Mouse (Mus musculus): ENCODE results near the gene Dennd2c. TPM values are rescaled to one million over a fixed set of nuclear protein-coding genes. Genes with fewer than 3 reads are reported as not detected.

Gene Dennd2c
- total and polyA plus RNA-seq, 3 experiments = 0.35 to 14.1 (median 7.2) TPM

- no peaks in the 10 kb centered on the region for H3K9me3 ChIP-seq (replicated peaks)
- ATAC-seq (ENCODE audit: extremely low read depth, insufficient number of reproducible peaks, low FRiP score, poor library complexity, severe bottlenecking) (no peak), DNase-seq (ENCODE audit: low spot score) (no peak)
- no peaks in the 10 kb centered on the region for H3K36me3 ChIP-seq (replicated peaks)
- no peak overlapping the region for H3K4me3 ChIP-seq (ENCODE audit: low read depth, low read length)
- peaks cover 18% of the 10 kb centered on the region for H3K4me1 ChIP-seq (ENCODE audit: insufficient read depth, low read depth, low read length)
- H3K27me3 ChIP-seq (ENCODE audit: insufficient read depth, low read length) = peaks cover 13% of the 10 kb centered on the region
- TF ChIP-seq GATA1 (IDR thresholded peaks at IDR 0.05; ENCODE audit: borderline replicate concordance, low read length) (no peak), GATA2 (IDR thresholded peaks at IDR 0.05; ENCODE audit: borderline replicate concordance, low read depth, low read length) (no peak), TAL1 (conservative IDR thresholded peaks at IDR 0.05; ENCODE audit: low read depth, low read length) (no peak), CTCF (IDR thresholded peaks at IDR 0.05; ENCODE audit: low read depth, low read length) (no peak), POLR2AphosphoS5 (IDR thresholded peaks at IDR 0.05; ENCODE audit: insufficient replicate concordance, low read depth, low read length) (no peak)
These were observed 1.2 kb upstream of the Dennd2c start for GRCm38 (mm10) chr3:103101194-103101593.

GRCm38 (mm10) chr3:103101909-103102308, 495 bp upstream of the Dennd2c start:
- Histone ChIP-seq H3K4me3 (ENCODE audit: low read depth, low read length) (peak overlapping the region; percentile 86), H3K27me3 (ENCODE audit: insufficient read depth, low read length) (peaks cover 13% of the 10 kb centered on the region), H3K9me3 (replicated peaks) (no peaks in the 10 kb centered on the region), H3K4me1 (ENCODE audit: insufficient read depth, low read depth, low read length) (peaks cover 18% of the 10 kb centered on the region), H3K36me3 (replicated peaks) (no peaks in the 10 kb centered on the region)
- ATAC-seq (ENCODE audit: extremely low read depth, insufficient number of reproducible peaks, low FRiP score, poor library complexity, severe bottlenecking) (no peak), DNase-seq (ENCODE audit: low spot score) (peak; percentile 15)
- TF ChIP-seq GATA1 (IDR thresholded peaks at IDR 0.05; ENCODE audit: borderline replicate concordance, low read length) = no peak
- no peak for TF ChIP-seq POLR2AphosphoS5 (IDR thresholded peaks at IDR 0.05; ENCODE audit: insufficient replicate concordance, low read depth, low read length)
- TF ChIP-seq TAL1 (conservative IDR thresholded peaks at IDR 0.05; ENCODE audit: low read depth, low read length) = no peak
- no peak for TF ChIP-seq GATA2 (IDR thresholded peaks at IDR 0.05; ENCODE audit: borderline replicate concordance, low read depth, low read length)
- TF ChIP-seq CTCF (IDR thresholded peaks at IDR 0.05; ENCODE audit: low read depth, low read length) = no peak

GRCm38 (mm10) chr3:103107565-103108240, 5.3 kb downstream of the Dennd2c start:
- TF ChIP-seq GATA1 (IDR thresholded peaks at IDR 0.05; ENCODE audit: borderline replicate concordance, low read length) (no peak), CTCF (IDR thresholded peaks at IDR 0.05; ENCODE audit: low read depth, low read length) (no peak), GATA2 (IDR thresholded peaks at IDR 0.05; ENCODE audit: borderline replicate concordance, low read depth, low read length) (no peak), POLR2AphosphoS5 (IDR thresholded peaks at IDR 0.05; ENCODE audit: insufficient replicate concordance, low read depth, low read length) (no peak), TAL1 (conservative IDR thresholded peaks at IDR 0.05; ENCODE audit: low read depth, low read length) (no peak)
- no peak for ATAC-seq (ENCODE audit: extremely low read depth, insufficient number of reproducible peaks, low FRiP score, poor library complexity, severe bottlenecking)
- Histone ChIP-seq H3K36me3 (replicated peaks) (no peaks in the 10 kb centered on the region), H3K27me3 (ENCODE audit: insufficient read depth, low read length) (no peaks in the 10 kb centered on the region), H3K9me3 (replicated peaks) (no peaks in the 10 kb centered on the region), H3K4me1 (ENCODE audit: insufficient read depth, low read depth, low read length) (peaks cover 10% of the 10 kb centered on the region), H3K4me3 (ENCODE audit: low read depth, low read length) (no peak overlapping the region)
- no peak for DNase-seq (ENCODE audit: low spot score)

GRCm38 (mm10) chr3:103112216-103112615, 9.8 kb downstream of the Dennd2c start:
- H3K36me3 ChIP-seq (replicated peaks) = no peaks in the 10 kb centered on the region
- ATAC-seq (ENCODE audit: extremely low read depth, insufficient number of reproducible peaks, low FRiP score, poor library complexity, severe bottlenecking) = no peak; the same call in 1 of the 2 replicates
- no peak for TF ChIP-seq GATA1 (IDR thresholded peaks at IDR 0.05; ENCODE audit: borderline replicate concordance, low read length)
- TF ChIP-seq TAL1 (conservative IDR thresholded peaks at IDR 0.05; ENCODE audit: low read depth, low read length) = no peak
- TF ChIP-seq GATA2 (IDR thresholded peaks at IDR 0.05; ENCODE audit: borderline replicate concordance, low read depth, low read length) = no peak
- TF ChIP-seq POLR2AphosphoS5 (IDR thresholded peaks at IDR 0.05; ENCODE audit: insufficient replicate concordance, low read depth, low read length) = no peak
- no peak for TF ChIP-seq CTCF (IDR thresholded peaks at IDR 0.05; ENCODE audit: low read depth, low read length)
- peak; percentile 14 for DNase-seq (ENCODE audit: low spot score)
- H3K27me3 ChIP-seq (ENCODE audit: insufficient read depth, low read length) = no peaks in the 10 kb centered on the region
- no peak overlapping the region for H3K4me3 ChIP-seq (ENCODE audit: low read depth, low read length)
- peaks cover 7% of the 10 kb centered on the region for H3K4me1 ChIP-seq (ENCODE audit: insufficient read depth, low read depth, low read length)
- H3K9me3 ChIP-seq (replicated peaks) = no peaks in the 10 kb centered on the region

GRCm38 (mm10) chr3:103123636-103124035, 21.2 kb downstream of the Dennd2c start:
- no peaks in the 10 kb centered on the region for H3K27me3 ChIP-seq (ENCODE audit: insufficient read depth, low read length)
- no peak overlapping the region for H3K4me3 ChIP-seq (ENCODE audit: low read depth, low read length)
- no peaks in the 10 kb centered on the region for H3K36me3 ChIP-seq (replicated peaks)
- ATAC-seq (ENCODE audit: extremely low read depth, insufficient number of reproducible peaks, low FRiP score, poor library complexity, severe bottlenecking) (no peak), DNase-seq (ENCODE audit: low spot score) (no peak)
- TF ChIP-seq TAL1 (conservative IDR thresholded peaks at IDR 0.05; ENCODE audit: low read depth, low read length) (no peak), CTCF (IDR thresholded peaks at IDR 0.05; ENCODE audit: low read depth, low read length) (no peak), POLR2AphosphoS5 (IDR thresholded peaks at IDR 0.05; ENCODE audit: insufficient replicate concordance, low read depth, low read length) (no peak), GATA2 (IDR thresholded peaks at IDR 0.05; ENCODE audit: borderline replicate concordance, low read depth, low read length) (no peak), GATA1 (IDR thresholded peaks at IDR 0.05; ENCODE audit: borderline replicate concordance, low read length) (no peak)
- H3K9me3 ChIP-seq (replicated peaks) = no peaks in the 10 kb centered on the region
- H3K4me1 ChIP-seq (ENCODE audit: insufficient read depth, low read depth, low read length) = peaks cover 14% of the 10 kb centered on the region

GRCm38 (mm10) chr3:103126138-103126537, 23.7 kb downstream of the Dennd2c start:
- TF ChIP-seq TAL1 (conservative IDR thresholded peaks at IDR 0.05; ENCODE audit: low read depth, low read length) = no peak
- no peak for TF ChIP-seq GATA2 (IDR thresholded peaks at IDR 0.05; ENCODE audit: borderline replicate concordance, low read depth, low read length)
- TF ChIP-seq GATA1 (IDR thresholded peaks at IDR 0.05; ENCODE audit: borderline replicate concordance, low read length) = no peak
- TF ChIP-seq POLR2AphosphoS5 (IDR thresholded peaks at IDR 0.05; ENCODE audit: insufficient replicate concordance, low read depth, low read length) = no peak
- TF ChIP-seq CTCF (IDR thresholded peaks at IDR 0.05; ENCODE audit: low read depth, low read length) = no peak
- H3K36me3 ChIP-seq (replicated peaks) = no peaks in the 10 kb centered on the region
- no peak overlapping the region for H3K4me3 ChIP-seq (ENCODE audit: low read depth, low read length)
- H3K27me3 ChIP-seq (ENCODE audit: insufficient read depth, low read length) = no peaks in the 10 kb centered on the region
- no peaks in the 10 kb centered on the region for H3K9me3 ChIP-seq (replicated peaks)
- DNase-seq (ENCODE audit: low spot score) (no peak), ATAC-seq (ENCODE audit: extremely low read depth, insufficient number of reproducible peaks, low FRiP score, poor library complexity, severe bottlenecking) (no peak)
- peaks cover 32% of the 10 kb centered on the region for H3K4me1 ChIP-seq (ENCODE audit: insufficient read depth, low read depth, low read length)

Data from G1E (cell line).